Mouse (Mus musculus) mammary gland, adult 2 months (tissue): ENCODE measurements around the gene Hils1. TPM values are rescaled to one million over a fixed set of nuclear protein-coding genes. Genes with fewer than 3 reads are reported as not detected.

Experiments
- polyA plus RNA-seq: library from polyadenylated mRNA; depleted of rRNA; stranded (reverse); fragments of >200 nt; gene quantifications from 2 replicates; pipeline ENCODE4 v1.2.3, GENCODE M21; 2012; ENCODE audit warnings: low replicate concordance; rRNA removed

Hils1 gene
- polyA plus RNA-seq: not detected in 2 replicates

GRCm38 (mm10) chr11:94967419-94967818 is at the start of gene Hils1:
TSS of gene Hils1 (plus strand) at chr11:94967593.

GRCm38 (mm10) chr11:94936045-94936444 is 31.3 kb upstream of the Hils1 start, which contains the start of gene Col1a1:
TSS of gene Col1a1 (plus strand) at chr11:94936224.

DNA sequence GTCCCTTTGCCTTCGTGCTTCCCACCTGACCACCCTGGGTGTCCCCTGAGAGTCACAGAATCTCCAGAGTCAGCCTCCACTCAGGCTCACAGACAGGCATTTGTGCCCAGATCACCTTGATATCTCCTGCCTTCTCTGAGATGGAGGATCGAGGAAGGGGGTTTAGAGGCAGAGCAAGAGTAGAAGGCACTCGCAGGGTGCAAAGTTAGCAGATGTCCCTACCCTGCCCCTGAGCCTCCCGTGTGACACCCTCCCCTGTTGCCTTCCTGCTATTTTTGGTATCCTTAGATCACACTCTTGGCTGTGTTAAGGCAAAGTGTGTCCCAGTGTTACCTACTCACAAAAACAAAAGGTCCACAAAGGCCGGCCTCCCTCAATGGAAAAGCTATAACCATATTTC is 8.8 kb downstream of the Hils1 start, which contains the start of gene Sgca:
TSS of gene Sgca (minus strand) at position 129 of the 400 bp plus-strand sequence.

GRCm38 (mm10) chr11:94990749-94991577 is 23.6 kb downstream of the Hils1 start, which contains the start of gene Ppp1r9b:
TSS of gene Ppp1r9b (plus strand) at chr11:94991035.

DNA sequence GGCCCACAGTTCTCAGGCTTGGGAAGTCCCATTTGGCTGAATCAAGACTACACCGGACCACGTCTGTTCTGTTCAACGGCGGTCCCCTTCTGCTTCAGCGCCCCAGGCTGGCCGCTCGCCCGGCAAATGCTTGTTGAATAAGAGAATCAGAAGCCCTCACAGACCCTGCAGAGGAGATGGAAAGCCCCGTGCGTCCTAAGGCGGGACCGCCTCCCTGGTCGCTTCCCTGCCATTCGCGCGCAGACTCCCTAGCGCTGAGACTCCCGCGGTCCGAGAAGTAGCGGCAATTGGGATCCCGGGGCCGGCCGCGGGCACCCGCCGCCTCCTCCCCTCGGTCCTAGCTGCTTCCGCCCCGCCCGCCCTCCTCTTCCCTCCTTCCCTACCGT is 42.2 kb downstream of the Hils1 start, which contains the start of gene Samd14:
TSS of gene Samd14 (plus strand) at position 251 of the 386 bp plus-strand sequence.

Other genes starting within 250 kb of the Hils1 start
- 0.11 TPM in 1 of 2 replicates, not detected in the other for gene Cdc34b, start 225.8 kb upstream of the Hils1 start, polyA plus RNA-seq
- gene Tmem92, start 184.9 kb upstream of the Hils1 start, polyA plus RNA-seq: not detected in 2 replicates
- gene Col1a1, start 31.4 kb upstream of the Hils1 start, polyA plus RNA-seq: 325 and 371 TPM in 2 replicates
- 1.2 and 410 TPM in 2 replicates for gene Sgca, start 8.7 kb downstream of the Hils1 start, polyA plus RNA-seq
- gene Ppp1r9b, start 23.4 kb downstream of the Hils1 start, polyA plus RNA-seq: 53.5 and 79.0 TPM in 2 replicates
- gene Samd14, start 42.3 kb downstream of the Hils1 start, polyA plus RNA-seq: 5.6 and 19.1 TPM in 2 replicates
- gene Pdk2, start 73.8 kb downstream of the Hils1 start, polyA plus RNA-seq: 89.9 and 314 TPM in 2 replicates
- gene Itga3, start 109.2 kb downstream of the Hils1 start, polyA plus RNA-seq: 19.4 and 24.8 TPM in 2 replicates
- 0.80 and 1.6 TPM in 2 replicates for gene Dlx3, start 152.5 kb downstream of the Hils1 start, polyA plus RNA-seq
- gene Dlx4, start 178.7 kb downstream of the Hils1 start, polyA plus RNA-seq: 0.78 and 1.6 TPM in 2 replicates